Mouse (Mus musculus) B cell, adult (primary cell): ENCODE measurements around the gene Map2k4. TPM values are rescaled to one million over a fixed set of nuclear protein-coding genes. Genes with fewer than 3 reads are reported as not detected.

Experiments used
- total RNA-seq: library from RNA; stranded (reverse); gene quantifications from 4 replicates; pipeline ENCODE4 v1.2.4, GENCODE M21; 2023; ENCODE audit not compliant: inconsistent age

Map2k4 gene
- total RNA-seq = 39.9 to 43.1 TPM (median 42.7 TPM) in 4 replicates

GRCm38 (mm10) chr11:65788154-65788553 is at the start of gene Map2k4:
Map2k4 (minus strand) TSS chr11:65788297.

DNA sequence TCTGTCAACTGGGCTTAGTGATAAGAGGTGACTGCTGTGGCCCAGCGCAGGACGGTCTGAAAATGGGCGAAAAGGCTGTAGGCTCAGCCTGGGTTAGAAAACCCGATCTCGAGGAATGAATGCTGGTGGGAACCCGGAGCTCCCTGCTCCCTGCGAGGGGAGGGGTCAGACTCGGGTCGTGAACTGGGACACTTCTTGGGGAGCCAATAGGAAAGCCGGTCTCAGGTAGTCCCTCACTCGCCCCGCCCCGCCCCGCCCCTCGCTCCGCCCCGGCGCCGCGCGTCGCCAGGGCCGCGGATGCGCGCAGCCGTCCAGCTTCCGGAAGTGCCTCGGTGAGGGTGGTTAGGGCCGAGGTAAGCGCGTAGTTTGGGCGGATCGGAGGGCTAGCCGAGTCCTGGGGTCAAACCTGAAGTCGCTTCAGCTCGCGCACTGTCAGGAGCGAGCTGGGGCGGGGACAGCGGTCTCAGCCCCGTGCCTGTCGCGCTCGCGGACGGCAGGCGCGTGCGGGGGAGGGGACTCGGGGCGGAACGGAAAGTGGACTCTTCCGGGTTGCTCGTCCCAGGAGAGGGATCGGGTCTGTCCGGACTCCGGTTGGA is 18.9 kb upstream of the Map2k4 start, which contains the start of gene Zkscan6:
Gene Zkscan6 (plus strand): TSS at position 267 of the 596 bp plus-strand sequence.

Other genes starting within 250 kb of the Map2k4 start
- 21.8 to 24.6 TPM (median 22.3 TPM) in 4 replicates for gene Zkscan6, start 18.9 kb upstream of the Map2k4 start, total RNA-seq